Mouse (Mus musculus): ENCODE results near the gene Kpna7. TPM values are rescaled to one million over a fixed set of nuclear protein-coding genes. Genes with fewer than 3 reads are reported as not detected.
A peak's percentile ranks its signal among the peaks of the same experiment; 100 is the strongest.
"Not testable (repeated sequence)": the region's sequence is repeated elsewhere in the genome, so short reads cannot be mapped to it uniquely, and the experiment has no call there.

The Kpna7 gene
- polyA plus RNA-seq, 1 experiment from 2014 or later, result not detected

DNA sequence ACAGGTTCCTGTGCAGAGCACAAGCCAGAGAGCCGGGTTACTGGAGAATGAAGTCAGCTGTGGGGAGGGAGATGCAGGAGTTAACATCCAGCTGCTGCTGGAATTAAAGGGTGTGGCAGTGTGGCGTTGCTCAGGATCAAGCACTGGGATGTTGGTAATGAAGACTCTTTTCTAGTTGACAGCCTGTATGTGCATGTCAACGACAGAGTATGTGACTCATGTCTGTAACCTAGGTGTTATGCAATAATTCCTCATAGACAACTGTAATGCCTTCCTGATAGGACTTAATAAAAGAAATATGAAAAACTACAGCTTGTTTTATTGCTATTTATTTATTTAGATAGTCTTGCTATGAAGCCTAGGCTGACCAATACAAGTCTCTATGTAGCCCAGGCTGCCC is 15.0 kb downstream of the Kpna7 start:
- H3K4me1 ChIP-seq (replicated peaks; ENCODE audit: control insufficient read depth, insufficient read depth, low read length), result no peaks in the 10 kb centered on the region
- no peak overlapping the region for H3K4me2 ChIP-seq (ENCODE audit: low read depth, low read length, severe bottlenecking)
- H3K27me3 ChIP-seq (ENCODE audit: control insufficient read depth, insufficient read depth, low read length), result no peaks in the 10 kb centered on the region
- no peak for DNase-seq (ENCODE audit: low spot score)
- 67% methylated on average over 3 of the region's 3 CpGs for WGBS
- no peak overlapping the region for H3K4me3 ChIP-seq (ENCODE audit: low read depth, low read length)
- no peak overlapping the region for H3K27ac ChIP-seq (ENCODE audit: low read depth, low read length)
- no peaks in the 10 kb centered on the region for H3K9me3 ChIP-seq (ENCODE audit: control insufficient read depth, low read length)
- H3K36me3 ChIP-seq (ENCODE audit: control insufficient read depth, insufficient read depth, low read length), result no peaks in the 10 kb centered on the region
- no peak overlapping the region for H3K9ac ChIP-seq (ENCODE audit: low read length)
- ATAC-seq (replicated peaks; ENCODE audit: low FRiP score), result no peak

DNA sequence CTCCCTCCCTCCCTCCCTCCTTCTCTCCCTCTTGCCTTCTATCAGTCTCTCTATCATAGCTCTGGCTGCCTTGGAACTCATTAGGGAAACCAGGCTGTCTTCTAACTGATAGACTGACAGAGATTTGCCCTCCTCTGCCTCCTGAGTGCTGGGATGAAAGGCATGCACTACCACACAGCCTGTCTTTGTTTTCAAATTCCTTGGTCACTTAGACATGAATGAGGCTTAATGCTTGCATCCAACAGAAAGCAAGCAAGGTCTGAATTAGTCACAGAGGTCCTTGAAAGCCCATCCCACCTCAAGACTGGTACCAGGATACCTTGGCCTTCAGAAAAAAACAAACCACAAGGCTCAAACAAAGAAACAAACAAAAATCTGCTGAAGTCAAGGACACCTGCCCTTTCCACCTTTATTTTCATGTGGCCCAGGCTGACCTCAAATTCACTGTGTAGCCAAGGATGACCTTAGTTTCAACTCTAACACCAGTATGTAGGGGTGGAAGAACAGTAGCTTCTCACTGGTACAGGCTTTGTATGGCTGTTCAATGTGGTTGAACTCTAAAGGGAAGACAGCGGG is 19.0 kb downstream of the Kpna7 start:
- no peak overlapping the region for H3K4me2 ChIP-seq (ENCODE audit: low read depth, low read length, severe bottlenecking)
- no peaks in the 10 kb centered on the region for H3K4me1 ChIP-seq (replicated peaks; ENCODE audit: control insufficient read depth, insufficient read depth, low read length)
- H3K36me3 ChIP-seq (ENCODE audit: control insufficient read depth, insufficient read depth, low read length), result no peaks in the 10 kb centered on the region
- H3K4me3 ChIP-seq (ENCODE audit: low read depth, low read length), result no peak overlapping the region
- DNase-seq (ENCODE audit: low spot score) (no peak), ATAC-seq (replicated peaks; ENCODE audit: low FRiP score) (no peak)
- H3K27me3 ChIP-seq (ENCODE audit: control insufficient read depth, insufficient read depth, low read length), result no peaks in the 10 kb centered on the region
- 87% methylated on average over 1 of the region's 1 CpGs for WGBS
- no peak overlapping the region for H3K9ac ChIP-seq (ENCODE audit: low read length)
- H3K27ac ChIP-seq (ENCODE audit: low read depth, low read length), result no peak overlapping the region
- H3K9me3 ChIP-seq (ENCODE audit: control insufficient read depth, low read length), result no peaks in the 10 kb centered on the region

DNA sequence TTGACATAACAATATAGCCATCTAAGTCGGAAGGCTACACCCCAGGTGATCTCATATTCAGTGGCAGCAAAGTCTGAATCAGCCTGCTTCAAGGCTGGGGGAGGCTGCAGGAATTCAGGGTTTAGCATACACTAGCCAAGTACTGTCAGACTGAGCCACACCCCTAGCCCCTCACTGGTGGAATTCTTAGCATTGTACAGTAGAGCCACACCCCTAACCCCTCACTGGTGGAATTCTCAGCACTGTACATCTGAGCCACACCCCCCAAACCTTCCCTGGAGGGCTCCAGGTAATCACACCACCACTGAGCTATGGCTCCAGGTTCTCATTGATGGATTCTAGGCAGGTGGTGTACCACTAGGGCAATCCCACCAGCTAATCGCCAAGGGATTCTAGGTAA is 24.3 kb downstream of the Kpna7 start:
- no peak for ATAC-seq (replicated peaks; ENCODE audit: low FRiP score)
- whole genome bisulfite sequencing, result 80% methylated on average over 2 of the region's 2 CpGs

DNA sequence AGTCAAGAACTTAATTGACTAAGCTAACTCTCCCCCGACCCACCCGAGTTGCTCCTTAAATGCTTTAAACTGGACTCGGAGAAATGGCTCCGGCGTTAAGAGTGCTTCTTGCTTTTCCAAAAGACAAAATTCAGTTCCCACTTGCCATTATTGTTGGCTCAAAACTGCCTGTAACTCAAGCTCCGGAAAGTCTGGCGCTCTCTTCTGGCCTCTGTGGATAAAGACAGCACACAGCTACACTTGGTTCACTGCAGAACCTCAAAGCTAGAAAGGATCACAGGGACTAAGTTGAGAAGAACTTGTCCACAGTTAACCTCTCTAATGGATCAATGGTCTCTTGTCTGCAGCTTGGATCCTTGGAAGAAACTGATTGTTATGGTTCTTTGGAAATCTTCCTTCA is 25.1 kb downstream of the Kpna7 start:
- Histone ChIP-seq H3K4me2 (ENCODE audit: low read depth, low read length, severe bottlenecking) (no peak overlapping the region), H3K9ac (ENCODE audit: low read length) (no peak overlapping the region), H3K27ac (ENCODE audit: low read depth, low read length) (no peak overlapping the region), H3K27me3 (ENCODE audit: control insufficient read depth, insufficient read depth, low read length) (no peaks in the 10 kb centered on the region), H3K36me3 (ENCODE audit: control insufficient read depth, insufficient read depth, low read length) (no peaks in the 10 kb centered on the region), H3K4me1 (replicated peaks; ENCODE audit: control insufficient read depth, insufficient read depth, low read length) (no peaks in the 10 kb centered on the region), H3K4me3 (ENCODE audit: low read depth, low read length) (no peak overlapping the region), H3K9me3 (ENCODE audit: control insufficient read depth, low read length) (no peaks in the 10 kb centered on the region)
- no peak for ATAC-seq (replicated peaks; ENCODE audit: low FRiP score)
- 92% methylated on average over 7 of the region's 7 CpGs for WGBS
- no peak for DNase-seq (ENCODE audit: low spot score)

More for the DNA sequence above, 24.3 kb downstream of the Kpna7 start:
- H3K4me2 ChIP-seq (ENCODE audit: low read depth, low read length, severe bottlenecking), result no peak overlapping the region
- no peaks in the 10 kb centered on the region for H3K4me1 ChIP-seq (replicated peaks; ENCODE audit: control insufficient read depth, insufficient read depth, low read length)
- H3K27ac ChIP-seq (ENCODE audit: low read depth, low read length), result no peak overlapping the region
- no peaks in the 10 kb centered on the region for H3K36me3 ChIP-seq (ENCODE audit: control insufficient read depth, insufficient read depth, low read length)
- no peaks in the 10 kb centered on the region for H3K27me3 ChIP-seq (ENCODE audit: control insufficient read depth, insufficient read depth, low read length)
- H3K9ac ChIP-seq (ENCODE audit: low read length), result no peak overlapping the region
- DNase-seq (ENCODE audit: low spot score), result no peak
- H3K4me3 ChIP-seq (ENCODE audit: low read depth, low read length), result no peak overlapping the region
- H3K9me3 ChIP-seq (ENCODE audit: control insufficient read depth, low read length), result no peaks in the 10 kb centered on the region

DNA sequence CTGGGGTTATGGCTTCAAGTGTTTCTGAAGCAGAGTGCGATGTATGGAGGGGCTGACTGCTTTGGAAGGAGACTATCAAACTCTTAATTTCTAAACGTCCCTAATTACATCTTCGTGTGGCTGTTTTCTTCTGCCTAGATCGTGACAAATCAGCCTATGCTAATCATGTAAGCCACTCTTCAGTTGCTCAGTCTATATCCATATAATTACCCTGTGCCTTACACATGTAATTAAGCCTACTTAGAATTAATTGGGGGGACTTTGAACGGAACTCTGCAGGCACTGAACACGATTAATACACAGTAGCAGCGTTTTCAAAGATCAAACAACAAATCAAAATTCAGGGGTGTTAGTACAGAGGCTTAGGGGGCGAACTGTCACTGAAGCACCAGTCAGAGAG is 25.9 kb downstream of the Kpna7 start:
- no peak for DNase-seq (ENCODE audit: low spot score)
- Histone ChIP-seq H3K9me3 (ENCODE audit: control insufficient read depth, low read length) (no peaks in the 10 kb centered on the region), H3K27ac (ENCODE audit: low read depth, low read length) (no peak overlapping the region), H3K27me3 (ENCODE audit: control insufficient read depth, insufficient read depth, low read length) (no peaks in the 10 kb centered on the region), H3K9ac (ENCODE audit: low read length) (no peak overlapping the region), H3K4me1 (replicated peaks; ENCODE audit: control insufficient read depth, insufficient read depth, low read length) (no peaks in the 10 kb centered on the region), H3K4me2 (ENCODE audit: low read depth, low read length, severe bottlenecking) (no peak overlapping the region), H3K36me3 (ENCODE audit: control insufficient read depth, insufficient read depth, low read length) (no peaks in the 10 kb centered on the region), H3K4me3 (ENCODE audit: low read depth, low read length) (no peak overlapping the region)
- ATAC-seq (replicated peaks; ENCODE audit: low FRiP score), result no peak
- 61% methylated on average over 8 of the region's 8 CpGs for WGBS

DNA sequence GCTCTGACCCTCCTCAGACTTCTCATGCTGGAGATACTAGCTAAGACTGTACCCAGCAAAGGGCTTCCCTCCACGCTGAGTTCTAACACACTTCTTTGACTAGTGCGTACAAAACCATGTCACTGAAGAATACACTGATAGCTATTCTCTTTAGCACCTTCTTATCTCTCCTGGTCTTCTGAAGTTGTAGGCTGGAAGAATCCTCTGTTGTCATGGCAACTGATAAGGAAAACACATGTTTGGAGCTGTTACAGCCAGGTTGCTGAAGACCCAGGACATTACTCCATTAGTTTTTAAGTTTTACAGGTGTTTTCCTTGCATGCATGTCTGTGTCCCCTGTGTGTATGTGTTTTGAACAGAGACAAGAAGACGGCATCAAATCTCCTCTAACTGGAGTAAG is 29.6 kb downstream of the Kpna7 start:
- H3K4me1 ChIP-seq (replicated peaks; ENCODE audit: control insufficient read depth, insufficient read depth, low read length); H3K36me3 ChIP-seq (ENCODE audit: control insufficient read depth, insufficient read depth, low read length); H3K27me3 ChIP-seq (ENCODE audit: control insufficient read depth, insufficient read depth, low read length); H3K4me3 ChIP-seq (ENCODE audit: low read depth, low read length); H3K27ac ChIP-seq (ENCODE audit: low read depth, low read length); H3K9me3 ChIP-seq (ENCODE audit: control insufficient read depth, low read length); H3K9ac ChIP-seq (ENCODE audit: low read length); H3K4me2 ChIP-seq (ENCODE audit: low read depth, low read length, severe bottlenecking); ATAC-seq (replicated peaks; ENCODE audit: low FRiP score); DNase-seq (ENCODE audit: low spot score): not testable (repeated sequence)
- 90% methylated on average over 3 of the region's 3 CpGs for WGBS

DNA sequence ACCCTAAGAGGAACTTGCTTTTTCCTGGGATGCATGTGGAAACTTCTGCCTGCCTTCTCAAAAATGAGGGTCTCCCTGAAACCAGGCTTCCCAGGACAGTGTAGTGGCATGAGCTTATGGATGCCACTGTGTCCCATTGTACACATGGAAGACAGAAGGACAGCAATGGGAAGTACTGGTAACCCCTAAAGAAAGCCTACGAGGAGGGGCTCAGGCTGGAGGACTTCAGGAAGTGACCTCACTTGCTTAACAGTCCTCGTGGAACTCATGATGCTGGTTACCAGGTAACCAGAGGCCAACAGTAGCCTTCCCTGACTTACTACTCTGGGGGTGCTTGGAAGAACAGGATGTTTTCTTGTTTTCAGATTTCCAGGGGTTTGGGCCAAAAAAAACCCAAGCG is 41.1 kb downstream of the Kpna7 start, which contains the start of gene 1700018F24Rik:
TSS of gene 1700018F24Rik (plus strand) at position 301 of the 400 bp plus-strand sequence.
- not testable (repeated sequence) for ATAC-seq (replicated peaks; ENCODE audit: low FRiP score); H3K36me3 ChIP-seq (ENCODE audit: control insufficient read depth, insufficient read depth, low read length); H3K4me2 ChIP-seq (ENCODE audit: low read depth, low read length, severe bottlenecking); DNase-seq (ENCODE audit: low spot score); H3K27ac ChIP-seq (ENCODE audit: low read depth, low read length); H3K4me1 ChIP-seq (replicated peaks; ENCODE audit: control insufficient read depth, insufficient read depth, low read length); H3K9me3 ChIP-seq (ENCODE audit: control insufficient read depth, low read length); H3K9ac ChIP-seq (ENCODE audit: low read length); H3K4me3 ChIP-seq (ENCODE audit: low read depth, low read length); H3K27me3 ChIP-seq (ENCODE audit: control insufficient read depth, insufficient read depth, low read length)
- 85% methylated on average over 3 of the region's 3 CpGs for WGBS

DNA sequence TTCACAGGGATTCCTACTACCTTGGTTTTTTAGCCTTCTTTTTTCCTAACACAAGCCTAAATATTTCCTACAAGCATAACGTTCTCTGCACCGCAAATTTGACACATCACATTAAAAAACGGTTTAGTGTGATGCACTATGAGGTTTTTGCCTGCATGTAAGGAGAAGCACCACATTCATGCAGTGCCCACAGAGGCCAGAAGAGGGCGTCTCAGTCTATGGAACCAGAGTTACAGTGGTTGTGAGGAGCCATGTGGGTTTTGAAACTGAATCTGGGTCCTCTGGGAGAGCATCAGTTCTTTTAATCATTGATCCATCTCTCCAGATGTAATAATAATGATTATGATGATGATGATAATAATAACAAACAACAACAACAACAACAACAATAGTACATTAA is 42.2 kb downstream of the Kpna7 start:
- Histone ChIP-seq H3K27ac (ENCODE audit: low read depth, low read length) (no peak overlapping the region), H3K4me2 (ENCODE audit: low read depth, low read length, severe bottlenecking) (no peak overlapping the region), H3K27me3 (ENCODE audit: control insufficient read depth, insufficient read depth, low read length) (no peaks in the 10 kb centered on the region), H3K36me3 (ENCODE audit: control insufficient read depth, insufficient read depth, low read length) (no peaks in the 10 kb centered on the region), H3K4me3 (ENCODE audit: low read depth, low read length) (no peak overlapping the region), H3K9me3 (ENCODE audit: control insufficient read depth, low read length) (no peaks in the 10 kb centered on the region), H3K4me1 (replicated peaks; ENCODE audit: control insufficient read depth, insufficient read depth, low read length) (no peaks in the 10 kb centered on the region), H3K9ac (ENCODE audit: low read length) (no peak overlapping the region)
- ATAC-seq (replicated peaks; ENCODE audit: low FRiP score), result no peak
- peak; percentile 57 for DNase-seq (ENCODE audit: low spot score)
- WGBS, result 45% methylated on average over 4 of the region's 4 CpGs

DNA sequence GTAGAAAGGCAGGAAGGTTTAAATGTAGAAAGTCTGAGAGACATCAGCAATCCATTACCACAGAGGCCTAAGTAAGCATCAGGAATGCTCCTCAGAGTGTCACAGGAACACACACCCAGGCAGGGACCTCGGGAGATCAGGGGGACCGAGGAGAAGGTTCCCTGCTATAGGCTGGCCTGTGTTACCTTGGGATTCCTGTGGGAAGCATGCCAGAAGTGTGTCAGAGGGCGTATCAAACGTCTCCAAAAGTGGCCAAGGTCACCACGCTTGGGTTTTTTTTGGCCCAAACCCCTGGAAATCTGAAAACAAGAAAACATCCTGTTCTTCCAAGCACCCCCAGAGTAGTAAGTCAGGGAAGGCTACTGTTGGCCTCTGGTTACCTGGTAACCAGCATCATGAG is 51.4 kb downstream of the Kpna7 start, which contains the start of gene Gm4871:
TSS of gene Gm4871 (minus strand) at position 364 of the 400 bp plus-strand sequence.
- H3K36me3 ChIP-seq (ENCODE audit: control insufficient read depth, insufficient read depth, low read length); H3K4me1 ChIP-seq (replicated peaks; ENCODE audit: control insufficient read depth, insufficient read depth, low read length); DNase-seq (ENCODE audit: low spot score); H3K9ac ChIP-seq (ENCODE audit: low read length); H3K4me2 ChIP-seq (ENCODE audit: low read depth, low read length, severe bottlenecking); ATAC-seq (replicated peaks; ENCODE audit: low FRiP score); H3K9me3 ChIP-seq (ENCODE audit: control insufficient read depth, low read length); H3K27ac ChIP-seq (ENCODE audit: low read depth, low read length); H3K4me3 ChIP-seq (ENCODE audit: low read depth, low read length); H3K27me3 ChIP-seq (ENCODE audit: control insufficient read depth, insufficient read depth, low read length): not testable (repeated sequence)
- 74% methylated on average over 5 of the region's 5 CpGs for WGBS
